ENCODE assay signal across 16 mouse cellular contexts in genomic region chr16:59573961-59574360, GRCm38 (mm10).
"Had no signal": no experiment of that assay in that cellular context is flagged by ENCODE, and none has a peak within 500 bp of the region (broad histone marks: within the 10 kb centered on the region; RNA-seq: fewer than 3 reads in every experiment).

No protein-coding gene starts in this region.

- ATAC-seq: liver, postnatal 0 days had no signal

- H3K27me3 ChIP-seq: limb, embryonic 12.5 days; limb, embryonic 15.5 days; lung, embryonic 15.5 days had no signal

- H3K36me3 ChIP-seq: limb, embryonic 12.5 days; limb, embryonic 15.5 days; lung, embryonic 15.5 days had no signal

- H3K9me3 ChIP-seq: limb, embryonic 12.5 days; limb, embryonic 15.5 days; lung, embryonic 15.5 days had no signal

- H3K4me2 ChIP-seq: limb, embryonic 12.5 days; limb, embryonic 15.5 days; liver, embryonic 11.5 days; lung, embryonic 15.5 days; midbrain, embryonic 11.5 days had no signal

- DNase-seq: kidney, adult 9 months; kidney, postnatal 14 days; kidney, postnatal 4 days; left cerebral cortex, postnatal 4 days; liver, postnatal 0 days; lung, postnatal 14 days; lung, postnatal 4 days; midbrain, embryonic 14.5 days; thymus, adult 18-20 months; thymus, postnatal 36 days had no signal

- H3K27ac ChIP-seq: limb, embryonic 12.5 days; limb, embryonic 15.5 days; liver, embryonic 14.5 days; lung, embryonic 15.5 days had no signal

- H3K4me3 ChIP-seq: limb, embryonic 12.5 days; limb, embryonic 15.5 days; lung, embryonic 15.5 days had no signal

- H3K9ac ChIP-seq: limb, embryonic 12.5 days; limb, embryonic 15.5 days; liver, embryonic 14.5 days; liver, postnatal 0 days; lung, embryonic 15.5 days had no signal
